Mouse (Mus musculus): ENCODE results near the gene Cacna1g. TPM values are rescaled to one million over a fixed set of nuclear protein-coding genes. Genes with fewer than 3 reads are reported as not detected.

The Cacna1g gene
- polyA plus RNA-seq, 1 experiment: 232 TPM

DNA sequence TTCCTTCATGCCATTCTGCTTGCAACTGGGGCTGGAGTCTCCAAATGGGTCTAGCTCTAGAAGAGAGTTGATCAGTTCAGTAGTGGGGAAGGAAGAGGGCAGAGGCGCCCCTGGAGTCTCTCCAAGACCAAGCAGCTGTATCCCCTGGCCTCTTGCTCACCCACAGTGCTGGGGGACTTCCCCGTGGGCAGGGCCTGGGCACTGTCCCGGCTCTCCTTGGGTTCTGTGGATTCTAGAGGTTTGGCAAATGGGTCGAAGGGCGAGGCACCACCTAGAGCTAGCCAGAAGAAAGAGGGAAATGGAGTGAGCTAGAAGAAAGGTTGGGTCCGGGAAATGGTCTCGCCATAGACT is 17.7 kb upstream of the Cacna1g start:
- no peak for DNase-seq (ENCODE audit: low read depth)
- TF ChIP-seq CTCF (IDR thresholded peaks at IDR 0.05; ENCODE audit: borderline replicate concordance, extremely low read depth, insufficient read depth, insufficient read length) (no peak), POLR2A (IDR thresholded peaks at IDR 0.05; ENCODE audit: borderline replicate concordance, extremely low read depth, insufficient read depth, insufficient read length, poor library complexity, severe bottlenecking) (no peak)

DNA sequence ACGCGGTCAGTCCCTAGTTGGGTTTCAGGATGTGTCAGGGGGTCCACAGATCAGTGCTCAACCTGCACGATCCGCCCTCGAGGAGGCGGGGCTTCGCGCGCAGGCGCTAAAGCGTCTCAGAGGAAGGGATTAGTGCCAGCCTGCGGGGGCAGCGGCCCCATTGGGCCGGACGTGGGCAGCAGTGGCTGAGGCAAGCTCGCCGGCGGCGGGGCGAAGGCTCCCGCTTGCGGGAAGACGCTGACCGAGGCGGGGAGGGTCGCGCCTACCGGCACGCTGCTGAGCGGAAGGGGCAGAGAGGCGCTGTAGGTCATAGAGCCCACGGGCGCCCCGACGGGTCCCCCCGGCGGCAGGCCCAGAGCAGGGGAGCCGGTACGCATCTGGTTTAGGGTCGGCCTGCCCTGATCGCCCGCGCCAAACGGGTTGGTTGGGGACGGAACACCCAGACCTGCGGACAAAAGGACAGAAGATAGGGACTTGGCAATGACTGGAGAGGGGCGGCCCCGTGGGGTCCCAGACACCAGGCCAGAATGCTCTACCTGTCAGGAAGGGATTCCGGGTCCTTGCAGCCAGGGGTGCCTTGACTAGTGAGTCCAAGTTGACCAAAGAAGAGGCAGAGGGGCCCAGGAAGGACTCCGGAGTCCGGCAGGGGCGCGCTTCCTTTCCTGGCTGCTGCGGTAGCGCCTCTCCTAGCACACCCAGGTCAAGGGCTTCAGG is 17.2 kb upstream of the Cacna1g start:
- peak; percentile 85 for DNase-seq (ENCODE audit: low read depth)
- peak; percentile 72 for TF ChIP-seq POLR2A (IDR thresholded peaks at IDR 0.05; ENCODE audit: borderline replicate concordance, extremely low read depth, insufficient read depth, insufficient read length, poor library complexity, severe bottlenecking)
- no peak for TF ChIP-seq CTCF (IDR thresholded peaks at IDR 0.05; ENCODE audit: borderline replicate concordance, extremely low read depth, insufficient read depth, insufficient read length)

DNA sequence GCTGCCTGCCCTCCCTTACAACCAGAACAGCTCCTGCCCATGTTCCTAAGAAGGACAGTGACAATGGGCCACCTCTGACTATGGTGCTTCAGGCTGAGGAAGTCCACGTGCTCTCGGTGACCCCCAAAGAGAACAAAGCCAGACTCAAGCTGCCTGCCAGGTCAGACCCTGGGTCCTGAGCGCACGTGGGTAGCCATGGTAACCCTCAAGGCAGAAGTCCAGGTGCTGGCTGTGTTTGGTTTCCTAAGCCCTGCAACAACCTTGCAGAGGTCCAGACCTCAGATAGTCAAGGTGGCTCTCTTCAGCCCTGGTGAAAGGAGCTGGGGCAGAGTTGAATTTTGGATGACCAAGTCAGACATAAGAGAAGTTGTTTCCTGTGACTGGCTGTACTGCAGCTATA is 15.7 kb upstream of the Cacna1g start:
- DNase-seq (ENCODE audit: low read depth): no peak
- TF ChIP-seq CTCF (IDR thresholded peaks at IDR 0.05; ENCODE audit: borderline replicate concordance, extremely low read depth, insufficient read depth, insufficient read length) (no peak), POLR2A (IDR thresholded peaks at IDR 0.05; ENCODE audit: borderline replicate concordance, extremely low read depth, insufficient read depth, insufficient read length, poor library complexity, severe bottlenecking) (no peak)

DNA sequence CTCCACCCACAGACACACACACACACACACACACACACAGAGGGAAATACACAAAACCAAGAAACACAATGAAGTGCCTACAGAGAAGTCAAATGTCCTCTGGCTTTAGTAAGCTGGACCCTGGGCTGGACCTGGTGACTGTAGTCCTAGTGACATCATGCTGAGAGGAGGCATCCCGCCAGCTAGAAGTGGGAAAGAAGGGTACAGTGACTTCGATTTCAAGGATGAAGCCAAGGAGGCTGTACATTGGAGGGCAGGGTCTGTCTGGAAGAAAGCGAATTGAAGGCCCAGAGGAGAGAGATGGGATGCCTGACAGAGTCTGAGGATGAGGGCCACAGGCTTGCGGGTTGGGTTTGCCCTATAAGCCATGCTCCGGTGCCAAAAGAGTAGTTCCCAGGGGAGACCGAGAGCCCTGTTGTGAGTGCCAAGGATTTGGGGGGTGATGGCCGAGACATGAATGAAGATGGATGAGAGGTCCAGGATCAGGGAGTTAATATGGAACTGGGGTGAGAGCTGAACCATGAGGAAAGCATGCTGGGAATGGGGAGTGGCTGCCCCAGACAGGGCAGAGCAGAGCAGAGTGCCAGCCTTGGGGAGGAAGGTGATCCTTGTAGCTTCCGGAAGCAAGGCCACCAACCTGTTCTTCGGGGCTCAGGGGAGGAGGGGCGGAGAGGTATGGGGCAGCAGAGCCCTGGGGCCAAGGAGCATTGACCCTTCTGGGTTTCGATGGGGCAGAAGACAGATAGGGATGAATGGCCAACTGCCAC is 15.0 kb upstream of the Cacna1g start:
- DNase-seq (ENCODE audit: low read depth): no peak
- TF ChIP-seq CTCF (IDR thresholded peaks at IDR 0.05; ENCODE audit: borderline replicate concordance, extremely low read depth, insufficient read depth, insufficient read length) (no peak), POLR2A (IDR thresholded peaks at IDR 0.05; ENCODE audit: borderline replicate concordance, extremely low read depth, insufficient read depth, insufficient read length, poor library complexity, severe bottlenecking) (no peak)

DNA sequence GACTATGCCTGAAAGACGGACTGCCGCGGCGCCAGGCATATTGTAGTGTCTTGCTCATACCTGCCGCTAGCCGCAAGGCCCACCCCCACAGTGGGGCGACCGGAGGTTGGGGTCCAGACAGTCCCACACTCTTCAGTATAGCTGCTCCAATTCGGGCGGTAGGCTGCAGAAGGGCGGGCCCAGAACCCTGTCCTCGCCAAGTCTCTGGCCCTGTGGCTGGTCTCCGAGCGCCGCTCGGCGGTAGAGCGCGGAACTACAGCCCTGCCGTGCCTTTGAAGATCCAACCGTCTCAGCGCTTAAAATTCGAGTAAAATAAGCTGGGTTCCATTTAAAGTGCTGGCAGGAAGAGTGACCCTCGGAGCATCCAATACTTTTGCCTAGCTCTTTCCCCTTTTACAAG is 12.0 kb upstream of the Cacna1g start, which contains the start of gene Spata20:
Gene Spata20, minus strand, starts transcription at position 179 of the 400 bp plus-strand sequence.
- peak; percentile 84 for DNase-seq (ENCODE audit: low read depth)

DNA sequence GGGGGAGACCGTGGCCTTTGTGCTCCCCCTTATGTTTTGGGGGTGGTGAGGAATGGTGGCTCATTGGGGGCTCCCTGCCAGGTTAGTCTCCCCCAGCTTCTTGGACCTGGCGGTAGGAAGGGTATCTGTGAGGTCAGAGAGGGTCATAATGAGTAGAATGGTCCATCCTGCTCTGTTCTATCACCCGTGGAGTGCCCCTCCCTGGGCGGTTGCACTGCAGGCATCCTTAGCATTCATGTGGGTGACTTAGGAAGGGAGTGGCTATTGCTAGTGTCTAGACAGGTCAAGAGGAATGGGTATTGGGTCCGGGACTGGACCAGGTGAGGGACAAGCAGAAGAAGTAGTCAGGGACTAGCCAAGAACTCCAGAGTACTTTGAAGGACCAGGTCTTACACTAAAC is 11.2 kb upstream of the Cacna1g start:
- TF ChIP-seq CTCF (IDR thresholded peaks at IDR 0.05; ENCODE audit: borderline replicate concordance, extremely low read depth, insufficient read depth, insufficient read length): no peak
- TF ChIP-seq POLR2A (IDR thresholded peaks at IDR 0.05; ENCODE audit: borderline replicate concordance, extremely low read depth, insufficient read depth, insufficient read length, poor library complexity, severe bottlenecking): no peak
- DNase-seq (ENCODE audit: low read depth): no peak

More for the DNA sequence above, 12.0 kb upstream of the Cacna1g start, which contains the start of gene Spata20:
- peak; percentile 99 for TF ChIP-seq CTCF (IDR thresholded peaks at IDR 0.05; ENCODE audit: borderline replicate concordance, extremely low read depth, insufficient read depth, insufficient read length)
- TF ChIP-seq POLR2A (IDR thresholded peaks at IDR 0.05; ENCODE audit: borderline replicate concordance, extremely low read depth, insufficient read depth, insufficient read length, poor library complexity, severe bottlenecking): no peak

DNA sequence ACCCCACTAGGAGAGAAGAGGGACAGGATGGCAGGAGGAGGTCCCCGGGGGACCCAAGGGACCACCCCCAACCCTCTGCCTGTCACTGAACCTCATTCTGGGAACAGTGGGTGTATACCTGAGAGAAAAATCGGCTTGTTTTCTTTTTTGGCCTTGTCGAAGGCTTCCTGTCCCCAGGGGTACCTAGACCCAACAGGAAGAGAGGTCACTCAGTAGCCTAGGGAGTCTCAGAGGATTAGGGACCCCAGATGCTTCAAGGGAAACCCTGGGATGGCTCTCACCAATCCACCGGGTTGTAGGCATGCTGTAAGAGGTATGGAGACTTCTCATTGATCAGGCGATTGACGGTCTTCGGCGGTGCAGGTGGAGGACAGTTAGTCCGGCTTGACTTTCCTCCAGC is 10.6 kb upstream of the Cacna1g start:
- TF ChIP-seq CTCF (IDR thresholded peaks at IDR 0.05; ENCODE audit: borderline replicate concordance, extremely low read depth, insufficient read depth, insufficient read length): no peak
- no peak for TF ChIP-seq POLR2A (IDR thresholded peaks at IDR 0.05; ENCODE audit: borderline replicate concordance, extremely low read depth, insufficient read depth, insufficient read length, poor library complexity, severe bottlenecking)
- no peak for DNase-seq (ENCODE audit: low read depth)

DNA sequence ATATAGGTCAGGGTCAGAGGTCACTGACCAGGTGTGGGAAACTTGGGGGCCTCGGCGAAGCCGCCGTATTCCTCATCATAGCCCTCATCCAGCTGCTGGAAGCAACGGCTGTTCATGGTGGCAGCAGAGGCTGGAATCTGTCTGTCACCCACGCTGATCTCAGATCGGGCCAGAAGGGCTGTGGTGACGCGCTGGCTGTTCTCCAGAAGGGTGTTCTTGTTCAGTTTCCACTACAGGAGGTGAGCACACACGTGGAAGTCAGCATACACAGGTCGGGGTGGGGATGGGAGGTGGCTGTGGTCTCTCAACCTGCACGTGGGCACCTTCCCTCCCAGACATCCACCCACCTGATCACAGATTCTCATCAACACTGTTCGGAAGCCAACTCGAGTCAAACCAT is 9.9 kb upstream of the Cacna1g start:
- DNase-seq (ENCODE audit: low read depth): no peak
- no peak for TF ChIP-seq CTCF (IDR thresholded peaks at IDR 0.05; ENCODE audit: borderline replicate concordance, extremely low read depth, insufficient read depth, insufficient read length)

DNA sequence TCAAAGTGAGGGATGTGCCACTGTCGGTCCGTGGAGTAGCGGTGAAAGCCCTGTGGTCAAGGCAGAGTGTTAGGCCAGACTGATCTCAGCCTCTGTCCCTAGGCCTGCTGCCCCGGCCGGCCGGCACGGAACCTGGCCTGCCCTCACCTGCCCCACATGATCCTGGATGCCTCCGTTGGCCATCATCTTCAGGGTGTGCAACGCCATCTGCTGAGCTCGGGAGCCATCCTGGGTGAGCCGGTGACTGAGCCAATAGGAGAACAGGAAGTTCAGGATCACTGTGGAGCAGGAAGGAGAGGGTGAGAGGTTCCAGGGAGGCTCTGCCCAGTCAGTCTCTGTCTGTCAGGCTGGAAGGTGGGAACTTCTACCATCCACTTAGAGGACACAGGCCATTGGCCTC is 9.4 kb upstream of the Cacna1g start:
- DNase-seq (ENCODE audit: low read depth): no peak
- TF ChIP-seq CTCF (IDR thresholded peaks at IDR 0.05; ENCODE audit: borderline replicate concordance, extremely low read depth, insufficient read depth, insufficient read length) (no peak), POLR2A (IDR thresholded peaks at IDR 0.05; ENCODE audit: borderline replicate concordance, extremely low read depth, insufficient read depth, insufficient read length, poor library complexity, severe bottlenecking) (no peak)

DNA sequence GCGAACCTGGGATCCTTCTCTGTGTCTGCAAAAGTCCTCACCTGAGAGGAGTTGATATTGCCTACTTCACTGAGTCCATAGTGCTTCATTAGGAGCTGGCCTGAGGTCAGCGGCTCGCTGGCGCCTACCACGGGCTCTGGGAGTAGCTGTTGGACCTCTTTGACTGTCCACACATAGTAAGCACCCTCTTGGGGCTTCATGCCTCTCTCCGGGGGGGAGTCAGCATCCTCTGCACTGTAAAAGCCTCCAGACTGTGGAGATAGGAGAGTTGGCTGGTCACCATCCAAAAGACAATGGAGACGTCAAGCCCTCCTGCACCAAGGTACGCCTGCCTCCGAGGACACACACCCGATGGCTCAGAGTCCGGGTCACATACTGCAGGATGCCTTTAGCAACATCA is 8.7 kb upstream of the Cacna1g start:
- DNase-seq (ENCODE audit: low read depth): no peak
- TF ChIP-seq CTCF (IDR thresholded peaks at IDR 0.05; ENCODE audit: borderline replicate concordance, extremely low read depth, insufficient read depth, insufficient read length) (no peak), POLR2A (IDR thresholded peaks at IDR 0.05; ENCODE audit: borderline replicate concordance, extremely low read depth, insufficient read depth, insufficient read length, poor library complexity, severe bottlenecking) (no peak)

DNA sequence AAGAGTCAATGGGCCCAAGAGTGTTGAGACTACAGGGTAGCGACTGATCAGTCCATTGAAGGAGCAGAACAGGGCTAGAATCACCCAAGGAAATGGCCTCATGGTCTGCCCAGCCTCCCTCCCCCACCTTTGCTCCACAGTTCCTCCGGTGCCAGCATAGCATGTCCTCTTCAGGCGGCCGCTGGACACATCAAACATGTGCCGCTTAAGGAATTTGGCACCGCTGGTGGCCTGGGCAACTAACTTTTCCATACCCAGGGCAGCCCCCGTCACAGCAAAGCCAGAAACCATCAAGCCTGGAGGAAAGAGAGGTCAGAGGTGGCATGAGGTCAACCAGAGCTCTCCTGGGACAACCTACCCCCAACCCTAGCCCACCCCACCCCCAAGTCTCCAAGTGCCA is 8.0 kb upstream of the Cacna1g start:
- DNase-seq (ENCODE audit: low read depth): no peak
- TF ChIP-seq POLR2A (IDR thresholded peaks at IDR 0.05; ENCODE audit: borderline replicate concordance, extremely low read depth, insufficient read depth, insufficient read length, poor library complexity, severe bottlenecking) (no peak), CTCF (IDR thresholded peaks at IDR 0.05; ENCODE audit: borderline replicate concordance, extremely low read depth, insufficient read depth, insufficient read length) (no peak)

DNA sequence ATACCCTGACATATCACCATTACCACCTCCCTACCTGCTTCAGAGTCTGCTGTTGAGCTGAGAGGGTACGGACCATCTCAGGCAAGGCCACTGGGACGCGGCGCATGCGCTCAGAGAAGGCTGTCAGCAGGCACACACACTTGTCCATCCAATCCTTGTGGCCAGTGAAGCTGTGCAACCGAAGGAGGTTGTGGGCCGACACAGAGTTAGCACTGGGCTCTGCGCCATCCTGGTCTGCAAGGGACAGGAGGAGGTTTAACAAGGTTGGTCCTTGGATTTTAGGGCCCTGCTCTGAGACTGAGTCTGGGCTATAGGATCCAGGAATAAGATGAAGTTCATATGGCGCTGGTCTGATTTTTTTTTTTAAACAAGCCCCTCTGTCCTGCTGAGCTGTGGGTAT is 6.4 kb upstream of the Cacna1g start:
- DNase-seq (ENCODE audit: low read depth): no peak
- TF ChIP-seq CTCF (IDR thresholded peaks at IDR 0.05; ENCODE audit: borderline replicate concordance, extremely low read depth, insufficient read depth, insufficient read length): no peak
- TF ChIP-seq POLR2A (IDR thresholded peaks at IDR 0.05; ENCODE audit: borderline replicate concordance, extremely low read depth, insufficient read depth, insufficient read length, poor library complexity, severe bottlenecking): no peak
